Mouse (Mus musculus): ENCODE results near the gene Eda. TPM values are rescaled to one million over a fixed set of nuclear protein-coding genes. Genes with fewer than 3 reads are reported as not detected.

Gene Eda
- polyA plus RNA-seq (2011; ENCODE audit: insufficient read length, low read depth, missing spikeins) = 3.9 and 4.3 TPM in 2 replicates

DNA sequence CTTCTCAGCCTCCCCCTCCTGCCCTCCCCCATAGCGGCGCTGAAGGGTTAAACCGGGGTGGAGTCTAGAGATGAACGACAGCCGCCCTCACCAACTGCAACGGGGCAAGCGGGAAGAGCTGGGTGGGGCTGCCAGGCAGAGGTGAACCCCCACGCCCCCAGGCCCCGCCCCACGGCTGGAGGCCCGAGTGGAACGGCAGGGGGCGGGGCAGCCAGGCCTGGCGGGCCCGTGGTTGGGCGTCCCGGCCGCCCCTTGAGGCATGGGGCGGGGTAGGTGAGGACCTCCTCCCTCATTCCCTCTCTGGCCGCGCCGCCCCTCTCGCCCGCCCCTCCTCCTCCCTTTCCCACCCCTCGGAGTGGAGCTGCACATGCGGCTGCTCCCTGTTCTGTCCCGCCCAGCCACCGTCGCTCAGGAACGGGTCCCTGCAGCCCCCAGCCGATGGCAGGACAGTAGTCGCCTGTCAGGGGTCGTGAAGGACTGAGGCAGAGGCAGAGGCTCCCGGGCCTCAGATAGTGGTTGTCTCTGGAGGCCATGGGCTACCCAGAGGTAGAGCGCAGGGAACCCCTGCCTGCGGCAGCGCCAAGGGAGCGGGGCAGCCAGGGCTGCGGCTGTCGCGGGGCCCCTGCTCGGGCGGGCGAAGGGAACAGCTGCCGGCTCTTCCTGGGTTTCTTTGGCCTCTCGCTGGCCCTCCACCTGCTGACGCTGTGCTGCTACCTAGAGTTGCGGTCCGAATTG, at the start of gene Eda:
Eda (plus strand) TSS at position 357 of the 735 bp plus-strand sequence.
- TF ChIP-seq CTCF (IDR thresholded peaks at IDR 0.05; ENCODE audit: borderline replicate concordance, insufficient read depth, low read length) (no peak), POLR2A (IDR thresholded peaks at IDR 0.05; ENCODE audit: low read depth, low read length) (peak; percentile 41; the same call in 1 of the 2 replicates)
- Histone ChIP-seq H3K4me1 (ENCODE audit: control insufficient read depth, insufficient read depth, low read length) (no peaks in the 10 kb centered on the region), H3K27ac (ENCODE audit: insufficient read depth, low read length) (no peak within 1 kb of the TSS), H3K4me3 (ENCODE audit: insufficient read depth, low read length) (peak within 1 kb of the TSS; percentile 79)

DNA sequence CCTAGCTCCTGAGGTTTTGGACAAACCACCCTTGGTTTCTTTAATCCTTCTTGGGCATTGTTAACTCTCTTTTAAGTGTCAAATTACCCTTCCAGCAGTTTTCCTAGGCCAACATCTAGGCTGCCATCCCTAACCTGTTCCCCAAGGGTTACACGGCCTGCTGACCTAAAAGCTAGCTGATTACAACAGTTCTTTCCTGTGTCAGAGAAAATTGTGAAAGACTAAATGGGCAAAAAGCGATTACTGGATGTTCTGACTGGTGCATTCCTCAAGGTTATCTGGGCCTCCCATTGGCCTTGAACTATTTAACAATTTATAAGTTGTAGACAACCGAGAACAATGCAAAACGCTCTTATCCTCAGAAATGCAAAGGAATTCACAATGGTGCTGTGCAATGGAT, 14.4 kb upstream of the Eda start:
- no peak overlapping the region for H3K27ac ChIP-seq (ENCODE audit: insufficient read depth, low read length)
- no peak overlapping the region for H3K4me3 ChIP-seq (ENCODE audit: insufficient read depth, low read length)
- TF ChIP-seq CTCF (IDR thresholded peaks at IDR 0.05; ENCODE audit: borderline replicate concordance, insufficient read depth, low read length) (no peak), POLR2A (IDR thresholded peaks at IDR 0.05; ENCODE audit: low read depth, low read length) (no peak)
- H3K4me1 ChIP-seq (ENCODE audit: control insufficient read depth, insufficient read depth, low read length) = no peaks in the 10 kb centered on the region

- no peak overlapping the region for H3K27ac ChIP-seq (ENCODE audit: insufficient read depth, low read length)
- H3K4me3 ChIP-seq (ENCODE audit: insufficient read depth, low read length) = no peak overlapping the region
- TF ChIP-seq CTCF (IDR thresholded peaks at IDR 0.05; ENCODE audit: borderline replicate concordance, insufficient read depth, low read length) (no peak), POLR2A (IDR thresholded peaks at IDR 0.05; ENCODE audit: low read depth, low read length) (no peak)
- no peaks in the 10 kb centered on the region for H3K4me1 ChIP-seq (ENCODE audit: control insufficient read depth, insufficient read depth, low read length)
Observed at GRCm38 (mm10) chrX:99970111-99970510, 5.3 kb upstream of the Eda start.

DNA sequence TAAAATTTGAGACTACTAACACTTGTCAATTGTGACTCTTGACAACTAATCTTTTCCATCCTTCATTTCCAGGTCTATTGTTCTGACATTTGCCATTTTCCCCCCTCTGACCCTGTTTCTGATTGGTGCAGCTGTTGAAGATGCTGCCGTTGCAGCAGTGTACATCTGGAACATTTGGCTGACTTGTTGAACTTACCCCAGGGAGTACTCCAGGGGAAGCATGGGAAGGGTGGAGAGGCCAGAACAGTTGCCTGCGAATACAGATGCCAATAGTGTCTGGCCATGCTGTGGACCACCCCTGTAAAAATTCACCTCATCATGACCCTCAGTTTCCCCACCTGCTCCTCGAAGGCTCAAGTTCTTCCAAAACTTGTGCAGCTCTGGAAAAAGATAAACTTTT, 1.0 kb upstream of the Eda start:
- no peak overlapping the region for H3K4me3 ChIP-seq (ENCODE audit: insufficient read depth, low read length)
- TF ChIP-seq CTCF (IDR thresholded peaks at IDR 0.05; ENCODE audit: borderline replicate concordance, insufficient read depth, low read length) = no peak
- no peak for TF ChIP-seq POLR2A (IDR thresholded peaks at IDR 0.05; ENCODE audit: low read depth, low read length)
- no peaks in the 10 kb centered on the region for H3K4me1 ChIP-seq (ENCODE audit: control insufficient read depth, insufficient read depth, low read length)
- no peak overlapping the region for H3K27ac ChIP-seq (ENCODE audit: insufficient read depth, low read length)

GRCm38 (mm10) chrX:99974803-99975202, 603 bp upstream of the Eda start:
- Histone ChIP-seq H3K4me1 (ENCODE audit: control insufficient read depth, insufficient read depth, low read length) (no peaks in the 10 kb centered on the region), H3K27ac (ENCODE audit: insufficient read depth, low read length) (no peak overlapping the region), H3K4me3 (ENCODE audit: insufficient read depth, low read length) (peak overlapping the region; percentile 11; the same call in 1 of the 2 replicates)
- no peak for TF ChIP-seq POLR2A (IDR thresholded peaks at IDR 0.05; ENCODE audit: low read depth, low read length)
- no peak for TF ChIP-seq CTCF (IDR thresholded peaks at IDR 0.05; ENCODE audit: borderline replicate concordance, insufficient read depth, low read length)

GRCm38 (mm10) chrX:99975985-99976924, 849 bp downstream of the Eda start:
- peak overlapping the region; percentile 79 for H3K4me3 ChIP-seq (ENCODE audit: insufficient read depth, low read length)
- H3K27ac ChIP-seq (ENCODE audit: insufficient read depth, low read length) = no peak overlapping the region
- TF ChIP-seq CTCF (IDR thresholded peaks at IDR 0.05; ENCODE audit: borderline replicate concordance, insufficient read depth, low read length) (no peak), POLR2A (IDR thresholded peaks at IDR 0.05; ENCODE audit: low read depth, low read length) (no peak)

GRCm38 (mm10) chrX:99978354-99978753, 2.9 kb downstream of the Eda start:
- Histone ChIP-seq H3K27ac (ENCODE audit: insufficient read depth, low read length) (no peak overlapping the region), H3K4me1 (ENCODE audit: control insufficient read depth, insufficient read depth, low read length) (no peaks in the 10 kb centered on the region), H3K4me3 (ENCODE audit: insufficient read depth, low read length) (no peak overlapping the region)
- TF ChIP-seq POLR2A (IDR thresholded peaks at IDR 0.05; ENCODE audit: low read depth, low read length) (no peak), CTCF (IDR thresholded peaks at IDR 0.05; ENCODE audit: borderline replicate concordance, insufficient read depth, low read length) (no peak)

More at GRCm38 (mm10) chrX:99975985-99976924, 849 bp downstream of the Eda start:
- H3K4me1 ChIP-seq (ENCODE audit: control insufficient read depth, insufficient read depth, low read length) = no peaks in the 10 kb centered on the region

DNA sequence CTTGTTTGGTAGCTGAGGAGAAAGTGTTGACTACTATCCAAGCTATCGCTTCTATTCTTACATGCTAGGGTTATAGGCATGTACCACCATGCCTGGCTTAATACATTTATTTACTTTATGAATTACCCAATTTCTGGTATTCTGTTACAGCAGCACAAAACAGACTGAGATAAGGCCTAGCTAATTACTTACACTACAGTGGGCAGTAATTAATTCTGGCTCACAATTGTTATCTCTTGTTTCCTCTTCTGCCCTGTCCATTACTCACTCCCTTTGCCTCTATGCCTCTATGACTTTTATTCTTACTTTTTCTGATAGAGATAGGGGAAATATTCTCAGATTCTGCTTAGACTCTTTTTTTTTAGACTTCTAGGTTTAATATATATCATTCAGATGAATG, 18.0 kb downstream of the Eda start:
- no peak for TF ChIP-seq POLR2A (IDR thresholded peaks at IDR 0.05; ENCODE audit: low read depth, low read length)
- TF ChIP-seq CTCF (IDR thresholded peaks at IDR 0.05; ENCODE audit: borderline replicate concordance, insufficient read depth, low read length) = no peak
- Histone ChIP-seq H3K4me3 (ENCODE audit: insufficient read depth, low read length) (no peak overlapping the region), H3K4me1 (ENCODE audit: control insufficient read depth, insufficient read depth, low read length) (no peaks in the 10 kb centered on the region), H3K27ac (ENCODE audit: insufficient read depth, low read length) (no peak overlapping the region)

GRCm38 (mm10) chrX:99999342-99999741, 23.9 kb downstream of the Eda start:
- H3K4me3 ChIP-seq (ENCODE audit: insufficient read depth, low read length) = no peak overlapping the region
- TF ChIP-seq POLR2A (IDR thresholded peaks at IDR 0.05; ENCODE audit: low read depth, low read length) = no peak
- TF ChIP-seq CTCF (IDR thresholded peaks at IDR 0.05; ENCODE audit: borderline replicate concordance, insufficient read depth, low read length) = no peak
- H3K27ac ChIP-seq (ENCODE audit: insufficient read depth, low read length) = no peak overlapping the region
- no peaks in the 10 kb centered on the region for H3K4me1 ChIP-seq (ENCODE audit: control insufficient read depth, insufficient read depth, low read length)

Measured in embryonic fibroblast, embryonic 13.5 days (primary cell).